Mouse (Mus musculus): Measurements from ENCODE around the gene Slc29a3. TPM values are rescaled to one million over a fixed set of nuclear protein-coding genes. Genes with fewer than 3 reads are reported as not detected.

The Slc29a3 gene
- total and polyA plus RNA-seq, 3 experiments = 3.9 to 5.6 (median 4.1) TPM

- intact Hi-C loops (cut with DNase I) = no loop called here
- DNase-seq = no peak
- Histone ChIP-seq H3K4me3 (no peak overlapping the region), H3K79me2 (replicated peaks; ENCODE audit: control insufficient read depth, insufficient read depth, low read length) (no peaks in the 10 kb centered on the region), H3K4me1 (ENCODE audit: control insufficient read depth, insufficient read depth, low read length) (peaks cover 24% of the 10 kb centered on the region), H3K36me3 (ENCODE audit: control insufficient read depth, insufficient read depth, low read length) (no peaks in the 10 kb centered on the region), H3K9ac (ENCODE audit: low read depth, low read length) (no peak overlapping the region), H3K27ac (no peak overlapping the region), H3K27me3 (ENCODE audit: control insufficient read depth, insufficient read depth, low read length) (no peaks in the 10 kb centered on the region)
- WGBS = 83% methylated on average over 14 of the region's 14 CpGs
- no peak for TF ChIP-seq CTCF (IDR thresholded peaks at IDR 0.05)
- TF ChIP-seq EP300 (IDR thresholded peaks at IDR 0.05; ENCODE audit: insufficient read depth, low read depth, low read length) = no peak
- no peak for TF ChIP-seq POLR2A (IDR thresholded peaks at IDR 0.05; ENCODE audit: insufficient read depth, low read depth, low read length)
These were observed 45.3 kb upstream of the Slc29a3 start for GRCm38 (mm10) chr10:60797682-60798422.

- Histone ChIP-seq H3K27me3 (ENCODE audit: control insufficient read depth, insufficient read depth, low read length) (no peaks in the 10 kb centered on the region), H3K4me1 (ENCODE audit: control insufficient read depth, insufficient read depth, low read length) (peaks cover 25% of the 10 kb centered on the region), H3K79me2 (replicated peaks; ENCODE audit: control insufficient read depth, insufficient read depth, low read length) (no peaks in the 10 kb centered on the region), H3K27ac (peak overlapping the region; percentile 43), H3K9ac (ENCODE audit: low read depth, low read length) (no peak overlapping the region), H3K4me3 (no peak overlapping the region), H3K36me3 (ENCODE audit: control insufficient read depth, insufficient read depth, low read length) (no peaks in the 10 kb centered on the region)
- no peak for DNase-seq
- no peak for TF ChIP-seq CTCF (IDR thresholded peaks at IDR 0.05)
- no peak for TF ChIP-seq EP300 (IDR thresholded peaks at IDR 0.05; ENCODE audit: insufficient read depth, low read depth, low read length)
- no peak for TF ChIP-seq POLR2A (IDR thresholded peaks at IDR 0.05; ENCODE audit: insufficient read depth, low read depth, low read length)
- intact Hi-C loops (cut with DNase I) = no loop called here
- WGBS = 62% methylated on average over 7 of the region's 7 CpGs
These were observed 43.9 kb upstream of the Slc29a3 start for GRCm38 (mm10) chr10:60796474-60796873.

DNA sequence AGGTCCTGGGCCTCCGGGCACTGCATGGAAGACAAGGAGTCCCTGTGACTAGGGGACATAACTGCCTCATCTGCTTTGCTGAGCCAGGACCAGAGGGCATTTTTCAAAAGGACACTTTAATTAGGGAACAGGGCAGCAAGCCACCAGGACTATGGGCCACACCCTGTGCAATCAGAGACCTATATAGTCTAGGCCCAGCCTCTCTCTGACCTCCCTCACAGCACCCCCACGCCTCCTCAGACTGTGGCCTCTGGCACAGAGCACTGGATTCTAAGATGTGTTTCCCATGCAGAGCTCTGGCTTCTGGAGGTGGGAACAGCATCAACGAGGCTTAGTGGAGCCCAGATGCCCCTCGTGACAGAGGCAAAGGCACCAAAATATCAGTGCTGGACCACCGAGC is 43.4 kb upstream of the Slc29a3 start:
- Histone ChIP-seq H3K4me3 (no peak overlapping the region), H3K27me3 (ENCODE audit: control insufficient read depth, insufficient read depth, low read length) (no peaks in the 10 kb centered on the region), H3K4me1 (ENCODE audit: control insufficient read depth, insufficient read depth, low read length) (peaks cover 23% of the 10 kb centered on the region), H3K27ac (peak overlapping the region; percentile 43), H3K79me2 (replicated peaks; ENCODE audit: control insufficient read depth, insufficient read depth, low read length) (no peaks in the 10 kb centered on the region), H3K36me3 (ENCODE audit: control insufficient read depth, insufficient read depth, low read length) (no peaks in the 10 kb centered on the region), H3K9ac (ENCODE audit: low read depth, low read length) (no peak overlapping the region)
- WGBS = 49% methylated on average over 5 of the region's 5 CpGs
- TF ChIP-seq EP300 (IDR thresholded peaks at IDR 0.05; ENCODE audit: insufficient read depth, low read depth, low read length) (no peak), POLR2A (IDR thresholded peaks at IDR 0.05; ENCODE audit: insufficient read depth, low read depth, low read length) (no peak), CTCF (IDR thresholded peaks at IDR 0.05) (no peak)
- DNase-seq = no peak
- intact Hi-C loops (cut with DNase I) = no loop called here

- 84% methylated on average over 8 of the region's 8 CpGs for WGBS
These were observed 42.2 kb upstream of the Slc29a3 start for GRCm38 (mm10) chr10:60794792-60795191.

DNA sequence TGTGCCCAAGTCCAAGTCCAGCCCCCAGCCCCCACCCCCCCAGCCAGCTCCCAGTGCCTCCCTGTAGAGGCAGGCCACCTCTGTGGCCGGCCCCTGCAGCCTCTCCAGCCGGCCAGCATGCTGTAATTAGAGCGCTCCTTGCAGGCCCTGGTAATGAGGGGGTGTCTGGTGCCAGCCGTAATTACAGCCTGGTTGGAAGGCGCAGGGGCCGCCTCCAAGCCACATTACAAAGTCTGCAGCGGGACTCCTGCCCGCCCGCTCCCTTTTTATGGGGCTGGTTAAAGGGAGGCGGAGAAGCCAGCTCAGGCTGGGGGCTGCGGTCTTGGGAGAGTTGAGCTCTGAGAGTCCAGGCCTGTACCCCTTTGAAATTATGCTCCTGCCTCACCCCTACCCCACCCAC is 41.8 kb upstream of the Slc29a3 start:
- DNase-seq = no peak
- no peaks in the 10 kb centered on the region for H3K79me2 ChIP-seq (replicated peaks; ENCODE audit: control insufficient read depth, insufficient read depth, low read length)
- no peaks in the 10 kb centered on the region for H3K36me3 ChIP-seq (ENCODE audit: control insufficient read depth, insufficient read depth, low read length)
- 97% methylated on average over 11 of the region's 11 CpGs for WGBS
- H3K27ac ChIP-seq = no peak overlapping the region; the same call in 1 of the 2 replicates
- intact Hi-C loops (cut with DNase I) = no loop called here
- no peak overlapping the region for H3K4me3 ChIP-seq
- no peak overlapping the region for H3K9ac ChIP-seq (ENCODE audit: low read depth, low read length)
- no peaks in the 10 kb centered on the region for H3K27me3 ChIP-seq (ENCODE audit: control insufficient read depth, insufficient read depth, low read length)
- TF ChIP-seq CTCF (IDR thresholded peaks at IDR 0.05) (no peak), POLR2A (IDR thresholded peaks at IDR 0.05; ENCODE audit: insufficient read depth, low read depth, low read length) (no peak), EP300 (IDR thresholded peaks at IDR 0.05; ENCODE audit: insufficient read depth, low read depth, low read length) (no peak)
- H3K4me1 ChIP-seq (ENCODE audit: control insufficient read depth, insufficient read depth, low read length) = peaks cover 19% of the 10 kb centered on the region

More at GRCm38 (mm10) chr10:60794792-60795191, 42.2 kb upstream of the Slc29a3 start:
- no peak overlapping the region; the same call in 1 of the 2 replicates for H3K27ac ChIP-seq
- H3K9ac ChIP-seq (ENCODE audit: low read depth, low read length) = no peak overlapping the region
- H3K79me2 ChIP-seq (replicated peaks; ENCODE audit: control insufficient read depth, insufficient read depth, low read length) = no peaks in the 10 kb centered on the region
- no peaks in the 10 kb centered on the region for H3K36me3 ChIP-seq (ENCODE audit: control insufficient read depth, insufficient read depth, low read length)
- H3K4me3 ChIP-seq = no peak overlapping the region
- H3K4me1 ChIP-seq (ENCODE audit: control insufficient read depth, insufficient read depth, low read length) = peaks cover 21% of the 10 kb centered on the region
- intact Hi-C loops (cut with DNase I) = no loop called here
- no peaks in the 10 kb centered on the region for H3K27me3 ChIP-seq (ENCODE audit: control insufficient read depth, insufficient read depth, low read length)
- no peak for TF ChIP-seq EP300 (IDR thresholded peaks at IDR 0.05; ENCODE audit: insufficient read depth, low read depth, low read length)
- no peak for TF ChIP-seq CTCF (IDR thresholded peaks at IDR 0.05)
- no peak for TF ChIP-seq POLR2A (IDR thresholded peaks at IDR 0.05; ENCODE audit: insufficient read depth, low read depth, low read length)
- DNase-seq = no peak

DNA sequence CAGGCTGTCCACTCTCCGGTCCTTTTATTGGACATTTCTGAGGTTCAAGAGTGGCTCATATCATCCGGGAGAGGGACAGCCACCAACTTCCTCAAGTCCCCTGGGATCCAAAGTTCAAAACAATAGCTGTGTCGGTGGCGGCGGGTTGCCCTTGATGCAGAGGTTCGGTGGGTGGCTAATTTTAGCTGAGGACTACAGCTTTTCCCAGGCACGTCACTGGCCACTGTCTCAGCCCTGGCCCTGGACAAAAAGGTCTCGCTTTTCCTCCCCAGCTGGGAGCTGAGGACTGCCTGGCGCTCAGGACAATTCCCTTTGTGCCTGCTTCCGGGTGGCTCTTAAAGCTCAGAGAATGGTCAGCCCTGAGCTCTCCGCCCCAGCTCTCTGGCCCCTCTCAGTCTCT is 40.2 kb upstream of the Slc29a3 start:
- intact Hi-C loops (cut with DNase I) = no loop called here
- Histone ChIP-seq H3K4me3 (no peak overlapping the region), H3K79me2 (replicated peaks; ENCODE audit: control insufficient read depth, insufficient read depth, low read length) (no peaks in the 10 kb centered on the region), H3K27ac (peak overlapping the region; percentile 77), H3K27me3 (ENCODE audit: control insufficient read depth, insufficient read depth, low read length) (no peaks in the 10 kb centered on the region), H3K36me3 (ENCODE audit: control insufficient read depth, insufficient read depth, low read length) (no peaks in the 10 kb centered on the region), H3K4me1 (ENCODE audit: control insufficient read depth, insufficient read depth, low read length) (peaks cover 15% of the 10 kb centered on the region), H3K9ac (ENCODE audit: low read depth, low read length) (peak overlapping the region; percentile 9; the same call in 1 of the 2 replicates)
- 7% methylated on average over 11 of the region's 11 CpGs for WGBS
- DNase-seq = peak; percentile 59 to 78
- TF ChIP-seq EP300 (IDR thresholded peaks at IDR 0.05; ENCODE audit: insufficient read depth, low read depth, low read length) (peak; percentile 54; the same call in 1 of the 2 replicates), POLR2A (IDR thresholded peaks at IDR 0.05; ENCODE audit: insufficient read depth, low read depth, low read length) (peak; percentile 45; the same call in 1 of the 2 replicates), CTCF (IDR thresholded peaks at IDR 0.05) (0 out of 2 replicates have a peak, but pooled peaks have one; percentile 2)

Data from heart, adult 2 months (tissue).